Mouse (Mus musculus): ENCODE data around the gene Clstn3. TPM values are rescaled to one million over a fixed set of nuclear protein-coding genes. Genes with fewer than 3 reads are reported as not detected.
A peak's percentile ranks its signal among the peaks of the same experiment; 100 is the strongest.
"Not testable (repeated sequence)": the region's sequence is repeated elsewhere in the genome, so short reads cannot be mapped to it uniquely, and the experiment has no call there.

Clstn3 gene
- polyA plus RNA-seq, 1 experiment from 2014 or later, result 5.4 TPM

DNA sequence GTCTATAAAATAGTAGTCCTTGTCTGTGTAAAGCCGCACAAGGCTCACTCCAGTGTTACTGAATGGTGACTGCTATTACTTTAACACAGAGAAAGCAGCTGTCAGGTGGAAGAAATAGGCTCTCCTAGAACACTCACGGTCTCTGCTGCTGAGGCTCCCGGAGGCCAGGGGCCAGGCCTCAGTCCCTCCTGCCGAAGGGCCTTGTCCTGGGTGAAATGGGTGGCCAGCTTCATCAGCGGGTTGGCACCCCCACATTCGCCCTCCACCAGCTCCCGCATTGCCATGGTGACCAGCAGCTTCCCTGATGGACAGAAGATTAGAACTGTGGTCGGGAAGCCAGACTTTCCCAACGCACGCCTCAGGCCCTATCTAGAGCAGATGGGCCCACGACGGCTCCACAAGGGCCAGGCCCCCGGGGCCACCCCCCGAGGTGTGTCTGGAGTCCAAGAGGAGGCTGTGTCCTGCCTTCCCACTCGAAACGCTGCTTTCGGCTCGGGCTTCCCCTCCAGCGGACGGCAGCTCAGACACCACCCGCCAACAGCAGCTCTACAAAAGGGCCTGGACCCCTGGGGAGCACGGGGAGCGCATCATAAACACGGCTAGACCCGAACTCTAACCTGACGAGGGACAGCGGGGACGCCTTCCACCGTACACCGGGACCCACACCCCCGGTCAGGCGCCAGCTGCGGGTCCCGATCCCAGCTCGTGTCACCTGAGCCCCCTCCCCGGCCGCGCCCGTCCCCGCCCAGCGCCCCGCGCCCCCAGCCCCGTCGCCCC lies 50.3 kb downstream of the Clstn3 start:
- H3K4me1 ChIP-seq, result peaks cover 19% of the 10 kb centered on the region
- DNase-seq (ENCODE audit: low spot score), result peak; percentile 64
- H3K27ac ChIP-seq, result peak overlapping the region; percentile 96
- peak overlapping the region; percentile 96 for H3K4me3 ChIP-seq
- H3K9me3 ChIP-seq (replicated peaks), result no peaks in the 10 kb centered on the region
- H3K36me3 ChIP-seq, result peaks cover 29% of the 10 kb centered on the region
- 6% methylated on average over 35 of the region's 45 CpGs for WGBS
- H3K27me3 ChIP-seq (ENCODE audit: low read depth, poor library complexity, severe bottlenecking), result no peaks in the 10 kb centered on the region

DNA sequence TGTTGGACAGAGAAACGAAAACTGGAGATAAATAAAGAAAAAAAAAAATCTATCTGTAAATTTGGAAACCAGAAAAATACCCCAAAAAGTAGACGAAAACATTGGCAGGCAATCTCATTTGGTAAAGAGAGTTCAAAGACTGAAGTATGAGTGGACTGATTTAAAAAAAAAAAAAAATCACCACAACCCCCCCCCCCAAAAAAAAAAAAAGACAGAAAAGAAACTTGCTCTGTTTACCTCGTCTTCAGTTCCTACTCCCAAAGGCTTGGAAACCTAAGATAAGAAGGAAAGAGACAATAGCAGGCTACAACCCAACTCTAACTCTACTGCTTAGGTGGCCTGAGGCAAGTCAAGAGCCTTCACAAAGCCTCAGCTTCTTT lies 50.8 kb downstream of the Clstn3 start:
- 75% methylated on average over 3 of the region's 3 CpGs for WGBS
- Histone ChIP-seq H3K27ac (peak overlapping the region; percentile 96), H3K9me3 (replicated peaks) (no peaks in the 10 kb centered on the region)

GRCm38 (mm10) chr6:124408355-124408754 lies 56.2 kb downstream of the Clstn3 start:
- Histone ChIP-seq H3K27me3 (ENCODE audit: low read depth, poor library complexity, severe bottlenecking) (no peaks in the 10 kb centered on the region), H3K36me3 (peaks cover 80% of the 10 kb centered on the region), H3K9me3 (replicated peaks) (no peaks in the 10 kb centered on the region), H3K27ac (no peak overlapping the region), H3K4me3 (no peak overlapping the region), H3K4me1 (no peaks in the 10 kb centered on the region)
- DNase-seq (ENCODE audit: low spot score), result no peak
- 91% methylated on average over 5 of the region's 5 CpGs for WGBS

More for the DNA sequence above, 50.8 kb downstream of the Clstn3 start:
- peaks cover 34% of the 10 kb centered on the region for H3K36me3 ChIP-seq
- no peaks in the 10 kb centered on the region for H3K27me3 ChIP-seq (ENCODE audit: low read depth, poor library complexity, severe bottlenecking)
- H3K4me3 ChIP-seq, result peak overlapping the region; percentile 96
- peaks cover 19% of the 10 kb centered on the region for H3K4me1 ChIP-seq
- DNase-seq (ENCODE audit: low spot score), result no peak

GRCm38 (mm10) chr6:124407180-124407579 lies 57.4 kb downstream of the Clstn3 start:
- Histone ChIP-seq H3K27me3 (ENCODE audit: low read depth, poor library complexity, severe bottlenecking) (no peaks in the 10 kb centered on the region), H3K27ac (no peak overlapping the region), H3K36me3 (peaks cover 80% of the 10 kb centered on the region), H3K9me3 (replicated peaks) (no peaks in the 10 kb centered on the region), H3K4me3 (no peak overlapping the region), H3K4me1 (no peaks in the 10 kb centered on the region)
- no peak for DNase-seq (ENCODE audit: low spot score)

GRCm38 (mm10) chr6:124406326-124406725 lies 58.3 kb downstream of the Clstn3 start:
- Histone ChIP-seq H3K9me3 (replicated peaks) (no peaks in the 10 kb centered on the region), H3K27me3 (ENCODE audit: low read depth, poor library complexity, severe bottlenecking) (no peaks in the 10 kb centered on the region), H3K4me3 (no peak overlapping the region), H3K27ac (no peak overlapping the region), H3K36me3 (peaks cover 80% of the 10 kb centered on the region), H3K4me1 (no peaks in the 10 kb centered on the region)
- no peak for DNase-seq (ENCODE audit: low spot score)
- 95% methylated on average over 10 of the region's 10 CpGs for WGBS

GRCm38 (mm10) chr6:124399738-124400137 lies 64.9 kb downstream of the Clstn3 start:
- no peak for DNase-seq (ENCODE audit: low spot score)
- Histone ChIP-seq H3K27me3 (ENCODE audit: low read depth, poor library complexity, severe bottlenecking) (no peaks in the 10 kb centered on the region), H3K27ac (no peak overlapping the region), H3K4me3 (no peak overlapping the region), H3K9me3 (replicated peaks) (no peaks in the 10 kb centered on the region), H3K4me1 (no peaks in the 10 kb centered on the region), H3K36me3 (peaks cover 89% of the 10 kb centered on the region)
- WGBS, result 89% methylated on average over 6 of the region's 6 CpGs

DNA sequence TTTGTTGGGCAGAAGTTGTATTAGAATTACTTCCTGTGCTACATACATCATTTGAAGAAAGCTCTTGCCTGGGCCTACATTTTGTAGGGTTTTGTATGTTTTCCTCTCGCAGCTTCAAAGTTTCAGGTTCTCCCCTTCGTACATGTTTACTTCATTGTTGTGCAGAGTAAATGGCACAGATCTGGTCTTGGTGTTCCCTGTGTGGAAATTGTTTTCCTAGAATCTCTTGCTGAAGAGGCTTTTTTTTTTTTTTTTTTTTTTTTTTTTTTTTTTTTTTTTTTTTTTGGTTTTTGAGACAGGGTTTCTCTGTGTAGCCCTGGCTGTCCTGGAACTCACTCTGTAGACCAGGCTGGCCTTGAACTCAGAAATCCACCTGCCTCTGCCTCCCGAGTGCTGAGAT lies 69.6 kb downstream of the Clstn3 start:
- 96% methylated on average over 3 of the region's 3 CpGs for WGBS
- not testable (repeated sequence) for H3K9me3 ChIP-seq (replicated peaks); DNase-seq (ENCODE audit: low spot score); H3K4me3 ChIP-seq; H3K27me3 ChIP-seq (ENCODE audit: low read depth, poor library complexity, severe bottlenecking); H3K4me1 ChIP-seq; H3K27ac ChIP-seq
- H3K36me3 ChIP-seq, result peaks cover 42% of the 10 kb centered on the region

Other genes starting within 250 kb of the Clstn3 start
- gene Vmn2r27, start 232.9 kb downstream of the Clstn3 start, polyA plus RNA-seq (2016; fragmentation: Nextera tagmentation; extraction: Ambion mirVana), result not detected in 2 replicates
- not detected in 2 replicates for gene Cd163, start 160.1 kb downstream of the Clstn3 start, polyA plus RNA-seq (2016; fragmentation: Nextera tagmentation; extraction: Ambion mirVana)
- 38.0 and 41.4 TPM in 2 replicates for gene Pex5, start 49.7 kb downstream of the Clstn3 start, polyA plus RNA-seq (2016; fragmentation: Nextera tagmentation; extraction: Ambion mirVana)
- gene C1rl, start 28.3 kb upstream of the Clstn3 start, polyA plus RNA-seq (2016; fragmentation: Nextera tagmentation; extraction: Ambion mirVana), result 0.69 and 0.84 TPM in 2 replicates
- gene C1ra, start 47.6 kb upstream of the Clstn3 start, polyA plus RNA-seq (2016; fragmentation: Nextera tagmentation; extraction: Ambion mirVana), result 0.06 and 0.26 TPM in 2 replicates
- gene C1s1, start 77.6 kb upstream of the Clstn3 start, polyA plus RNA-seq (2016; fragmentation: Nextera tagmentation; extraction: Ambion mirVana), result 0.13 and 0.73 TPM in 2 replicates
- not detected in 2 replicates for gene C1rb, start 105.5 kb upstream of the Clstn3 start, polyA plus RNA-seq (2016; fragmentation: Nextera tagmentation; extraction: Ambion mirVana)
- gene C1s2, start 171.3 kb upstream of the Clstn3 start, polyA plus RNA-seq (2016; fragmentation: Nextera tagmentation; extraction: Ambion mirVana), result not detected in 2 replicates
- gene Lpcat3, start 198.2 kb upstream of the Clstn3 start, polyA plus RNA-seq (2016; fragmentation: Nextera tagmentation; extraction: Ambion mirVana), result 37.3 and 45.7 TPM in 2 replicates
- 254 and 298 TPM in 2 replicates for gene Emg1, start 247.4 kb upstream of the Clstn3 start, polyA plus RNA-seq (2016; fragmentation: Nextera tagmentation; extraction: Ambion mirVana)
- 501 and 622 TPM in 2 replicates for gene Phb2, start 247.5 kb upstream of the Clstn3 start, polyA plus RNA-seq (2016; fragmentation: Nextera tagmentation; extraction: Ambion mirVana)

Measured in limb, embryonic 10.5 days (tissue).